Comparison of ENCODE assay signal across 8 mouse cellular contexts in the genomic region with DNA sequence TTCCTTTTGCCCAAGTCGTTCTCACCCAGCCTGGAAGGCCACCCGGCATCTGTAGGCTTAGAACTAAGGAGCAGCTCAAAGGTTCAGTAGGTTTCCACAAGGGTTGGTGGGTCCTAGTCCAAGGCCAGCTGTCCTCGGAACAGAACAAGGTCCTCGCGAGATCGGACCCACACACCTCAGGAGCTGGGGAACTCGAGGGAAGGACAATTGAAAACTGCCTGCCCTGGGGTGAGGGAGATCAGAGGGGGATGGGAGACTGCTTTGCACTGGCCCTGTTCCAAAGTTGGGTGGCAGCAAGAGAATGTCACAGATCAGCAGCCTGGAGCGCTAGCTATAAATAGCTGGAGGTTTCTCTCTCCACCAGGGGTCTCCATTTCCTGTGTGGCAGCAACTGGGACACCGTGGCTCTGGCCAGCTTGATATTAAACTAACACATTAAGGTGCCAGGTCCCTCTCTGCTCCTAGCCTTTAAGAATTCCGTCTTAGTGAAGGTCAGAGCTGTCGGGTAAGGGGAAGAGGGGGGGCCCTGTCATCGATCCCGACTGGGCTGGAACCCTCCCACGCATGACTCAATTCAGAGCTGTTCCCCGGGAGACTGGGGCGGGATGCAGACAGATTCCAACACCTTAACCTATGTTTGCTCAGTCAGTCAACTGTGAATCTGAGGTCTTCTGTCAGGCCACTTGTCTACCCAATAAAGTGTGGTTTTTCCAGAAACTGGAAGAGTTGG. TPM values are rescaled to one million over a fixed set of nuclear protein-coding genes. Genes with fewer than 3 reads are reported as not detected.
DNase-seq lines count a peak whose midpoint lies in the region; ATAC-seq and TF ChIP-seq lines count a peak whose summit lies in the region.

No protein-coding gene starts in this region.

- H3K36me3 ChIP-seq in E14TG2a.4 (ENCODE audit: insufficient read depth, low read length) = peaks cover 11% of the 10 kb centered on the region
- H3K36me3 ChIP-seq in embryonic facial prominence, embryonic 14.5 days (ENCODE audit: control insufficient read depth, insufficient read depth, low read length) = peaks cover 25% of the 10 kb centered on the region
- peaks cover 38% of the 10 kb centered on the region for H3K36me3 ChIP-seq in heart, embryonic 12.5 days
- peaks cover 10% of the 10 kb centered on the region; the same call in 1 of the 2 replicates for H3K36me3 ChIP-seq in kidney, postnatal 0 days (ENCODE audit: insufficient read depth, low read length)
- peaks cover 20% of the 10 kb centered on the region for H3K36me3 ChIP-seq in liver, embryonic 15.5 days (replicated peaks)
- peaks cover 57% of the 10 kb centered on the region for H3K36me3 ChIP-seq in neural tube, embryonic 13.5 days

- peak; percentile 79 for DNase-seq in adrenal gland, postnatal 25 days
- peak; percentile 89 for DNase-seq in embryonic facial prominence, embryonic 14.5 days (ENCODE audit: low spot score)
- peak; percentile 94 for DNase-seq in kidney, postnatal 0 days (ENCODE audit: low spot score)
- peak; percentile 42 to 55 for DNase-seq in thymus, postnatal 36 days

- WGBS in embryonic facial prominence, embryonic 14.5 days = 7% methylated on average over 16 of the region's 16 CpGs
- WGBS in heart, embryonic 12.5 days = 8% methylated on average over 16 of the region's 16 CpGs
- WGBS in kidney, postnatal 0 days = 4% methylated on average over 16 of the region's 16 CpGs
- WGBS in liver, embryonic 15.5 days (ENCODE audit: insufficient replicate concordance) = 15% methylated on average over 16 of the region's 16 CpGs
- whole genome bisulfite sequencing in neural tube, embryonic 13.5 days = 10% methylated on average over 16 of the region's 16 CpGs

- H3K27ac ChIP-seq in embryonic facial prominence, embryonic 14.5 days (replicated peaks; ENCODE audit: low read depth, low read length) = peak overlapping the region; percentile 28
- peak overlapping the region; percentile 94 for H3K27ac ChIP-seq in heart, embryonic 12.5 days (ENCODE audit: poor library complexity, severe bottlenecking)
- H3K27ac ChIP-seq in kidney, postnatal 0 days = peak overlapping the region; percentile 91
- peak overlapping the region; percentile 84 for H3K27ac ChIP-seq in liver, embryonic 15.5 days (replicated peaks)
- peak overlapping the region; percentile 64 for H3K27ac ChIP-seq in neural tube, embryonic 13.5 days (replicated peaks)

- peaks cover 68% of the 10 kb centered on the region for H3K4me1 ChIP-seq in E14TG2a.4 (replicated peaks; ENCODE audit: low read depth, low read length)
- peaks cover 12% of the 10 kb centered on the region for H3K4me1 ChIP-seq in embryonic facial prominence, embryonic 14.5 days (ENCODE audit: control insufficient read depth, insufficient read depth, low read length)
- H3K4me1 ChIP-seq in heart, embryonic 12.5 days (replicated peaks) = peaks cover 35% of the 10 kb centered on the region
- H3K4me1 ChIP-seq in kidney, postnatal 0 days (replicated peaks; ENCODE audit: insufficient read depth, low read length) = peaks cover 26% of the 10 kb centered on the region
- H3K4me1 ChIP-seq in liver, embryonic 15.5 days (replicated peaks) = peaks cover 44% of the 10 kb centered on the region
- peaks cover 39% of the 10 kb centered on the region for H3K4me1 ChIP-seq in neural tube, embryonic 13.5 days (replicated peaks)

- TF ChIP-seq CTCF in E14TG2a.4 (conservative IDR thresholded peaks at IDR 0.05; ENCODE audit: low read length) = no peak; the same call in 1 of the 2 replicates
- TF ChIP-seq CTCF in kidney, postnatal 0 days (IDR thresholded peaks at IDR 0.05; ENCODE audit: low read depth) = peak; percentile 82

- no peaks in the 10 kb centered on the region for H3K9me3 ChIP-seq in E14TG2a.4 (ENCODE audit: low read length)
- 0 out of 2 replicates have a peak, but pooled peaks cover 6% of the 10 kb centered on the region for H3K9me3 ChIP-seq in embryonic facial prominence, embryonic 14.5 days (ENCODE audit: control insufficient read depth, low read length)
- no peaks in the 10 kb centered on the region; the same call in 1 of the 2 replicates for H3K9me3 ChIP-seq in heart, embryonic 12.5 days (replicated peaks)
- no peaks in the 10 kb centered on the region for H3K9me3 ChIP-seq in kidney, postnatal 0 days (replicated peaks; ENCODE audit: low read length)
- peaks cover 3% of the 10 kb centered on the region; the same call in 1 of the 2 replicates for H3K9me3 ChIP-seq in liver, embryonic 15.5 days (replicated peaks)
- no peaks in the 10 kb centered on the region for H3K9me3 ChIP-seq in neural tube, embryonic 13.5 days

- peaks cover 8% of the 10 kb centered on the region; the same call in 1 of the 2 replicates for H3K27me3 ChIP-seq in E14TG2a.4 (ENCODE audit: insufficient read depth, low read length)
- no peaks in the 10 kb centered on the region for H3K27me3 ChIP-seq in embryonic facial prominence, embryonic 14.5 days (replicated peaks; ENCODE audit: control insufficient read depth, insufficient read depth, low read length)
- no peaks in the 10 kb centered on the region for H3K27me3 ChIP-seq in heart, embryonic 12.5 days (replicated peaks)
- no peaks in the 10 kb centered on the region for H3K27me3 ChIP-seq in kidney, postnatal 0 days (ENCODE audit: insufficient read depth, low read length)
- 0 out of 2 replicates have a peak, but pooled peaks cover 4% of the 10 kb centered on the region for H3K27me3 ChIP-seq in liver, embryonic 15.5 days
- H3K27me3 ChIP-seq in neural tube, embryonic 13.5 days = no peaks in the 10 kb centered on the region

- peak overlapping the region; percentile 61 for H3K4me3 ChIP-seq in E14TG2a.4 (replicated peaks; ENCODE audit: low read length)
- H3K4me3 ChIP-seq in embryonic facial prominence, embryonic 14.5 days (ENCODE audit: low read depth, low read length) = peak overlapping the region; percentile 98
- peak overlapping the region; percentile 98 for H3K4me3 ChIP-seq in heart, embryonic 12.5 days
- H3K4me3 ChIP-seq in kidney, postnatal 0 days (replicated peaks; ENCODE audit: low read depth, low read length) = no peak overlapping the region
- H3K4me3 ChIP-seq in liver, embryonic 15.5 days (replicated peaks) = peak overlapping the region; percentile 94
- H3K4me3 ChIP-seq in neural tube, embryonic 13.5 days = peak overlapping the region; percentile 98

- H3K9ac ChIP-seq in embryonic facial prominence, embryonic 14.5 days (ENCODE audit: low read depth, low read length) = peak overlapping the region; percentile 51; the same call in 1 of the 2 replicates
- peak overlapping the region; percentile 70 for H3K9ac ChIP-seq in heart, embryonic 12.5 days
- H3K9ac ChIP-seq in kidney, postnatal 0 days (ENCODE audit: low read depth, low read length) = peak overlapping the region; percentile 38; the same call in 1 of the 2 replicates
- H3K9ac ChIP-seq in liver, embryonic 15.5 days = peak overlapping the region; percentile 5; the same call in 1 of the 2 replicates
- peak overlapping the region; percentile 74 for H3K9ac ChIP-seq in neural tube, embryonic 13.5 days

- H3K4me2 ChIP-seq in embryonic facial prominence, embryonic 14.5 days (ENCODE audit: low read depth, low read length) = peak overlapping the region; percentile 63
- H3K4me2 ChIP-seq in heart, embryonic 12.5 days = peak overlapping the region; percentile 69
- peak overlapping the region; percentile 60 for H3K4me2 ChIP-seq in kidney, postnatal 0 days (ENCODE audit: low read length)
- peak overlapping the region; percentile 85 for H3K4me2 ChIP-seq in liver, embryonic 15.5 days
- H3K4me2 ChIP-seq in neural tube, embryonic 13.5 days = peak overlapping the region; percentile 58

- 0 out of 2 replicates have a peak, but pooled peaks have one; percentile 14 for ATAC-seq in embryonic facial prominence, embryonic 14.5 days (ENCODE audit: low read depth)
- peak; percentile 19 for ATAC-seq in heart, embryonic 12.5 days (ENCODE audit: insufficient number of reproducible peaks, low FRiP score)
- peak; percentile 47 for ATAC-seq in kidney, postnatal 0 days (replicated peaks; ENCODE audit: low FRiP score, low read depth)
- ATAC-seq in liver, embryonic 15.5 days (ENCODE audit: insufficient read depth) = peak; percentile 21
- ATAC-seq in neural tube, embryonic 13.5 days (ENCODE audit: low read depth) = peak; percentile 20

RNA-seq across cellular contexts. Expression of a gene that starts 1.0 kb away (rescaled TPM):
- total RNA-seq in adrenal gland, postnatal 25 days (2021) = 217 and 256 TPM in 2 replicates
- polyA plus RNA-seq in embryonic facial prominence, embryonic 14.5 days (2014; fragmentation: Nextera tagmentation; extraction: Ambion mirVana) = 176 and 180 TPM in 2 replicates
- polyA plus RNA-seq in heart, embryonic 12.5 days (2016; fragmentation: Nextera tagmentation; extraction: Ambion mirVana) = 168 and 170 TPM in 2 replicates
- 279 and 297 TPM in 2 replicates for polyA plus RNA-seq in kidney, postnatal 0 days (2015; fragmentation: Nextera tagmentation; extraction: Ambion mirVana)
- 67.5 and 74.7 TPM in 2 replicates for polyA plus RNA-seq in liver, embryonic 15.5 days (2015; fragmentation: Nextera tagmentation; extraction: Ambion mirVana)
- polyA plus RNA-seq in neural tube, embryonic 13.5 days (2015; fragmentation: Nextera tagmentation; extraction: Ambion mirVana) = 170 and 181 TPM in 2 replicates

RNA-seq across cellular contexts. Expression of a gene that starts 7.1 kb away (rescaled TPM):
- 639 and 861 TPM in 2 replicates for total RNA-seq in adrenal gland, postnatal 25 days (2021)
- polyA plus RNA-seq in embryonic facial prominence, embryonic 14.5 days (2014; fragmentation: Nextera tagmentation; extraction: Ambion mirVana) = 2.0 and 7.3 TPM in 2 replicates
- polyA plus RNA-seq in heart, embryonic 12.5 days (2016; fragmentation: Nextera tagmentation; extraction: Ambion mirVana) = 0.77 and 1.1 TPM in 2 replicates
- polyA plus RNA-seq in kidney, postnatal 0 days (2015; fragmentation: Nextera tagmentation; extraction: Ambion mirVana) = 46.1 and 54.1 TPM in 2 replicates
- polyA plus RNA-seq in liver, embryonic 15.5 days (2015; fragmentation: Nextera tagmentation; extraction: Ambion mirVana) = 26.7 and 33.3 TPM in 2 replicates
- polyA plus RNA-seq in neural tube, embryonic 13.5 days (2015; fragmentation: Nextera tagmentation; extraction: Ambion mirVana) = 1.6 and 1.8 TPM in 2 replicates

RNA-seq across cellular contexts. Expression of a gene that starts 19.2 kb away (rescaled TPM):
- 30.4 and 43.7 TPM in 2 replicates for total RNA-seq in adrenal gland, postnatal 25 days (2021)
- not detected in 2 replicates for polyA plus RNA-seq in embryonic facial prominence, embryonic 14.5 days (2014; fragmentation: Nextera tagmentation; extraction: Ambion mirVana)
- polyA plus RNA-seq in heart, embryonic 12.5 days (2016; fragmentation: Nextera tagmentation; extraction: Ambion mirVana) = not detected in 2 replicates
- not detected in 2 replicates for polyA plus RNA-seq in kidney, postnatal 0 days (2015; fragmentation: Nextera tagmentation; extraction: Ambion mirVana)
- polyA plus RNA-seq in liver, embryonic 15.5 days (2015; fragmentation: Nextera tagmentation; extraction: Ambion mirVana) = not detected in 2 replicates
- not detected in 2 replicates for polyA plus RNA-seq in neural tube, embryonic 13.5 days (2015; fragmentation: Nextera tagmentation; extraction: Ambion mirVana)

RNA-seq across cellular contexts. Expression of a gene that starts 22.5 kb away (rescaled TPM):
- 51.9 and 63.6 TPM in 2 replicates for total RNA-seq in adrenal gland, postnatal 25 days (2021)
- polyA plus RNA-seq in embryonic facial prominence, embryonic 14.5 days (2014; fragmentation: Nextera tagmentation; extraction: Ambion mirVana) = 27.9 and 35.6 TPM in 2 replicates
- polyA plus RNA-seq in heart, embryonic 12.5 days (2016; fragmentation: Nextera tagmentation; extraction: Ambion mirVana) = 25.5 and 29.3 TPM in 2 replicates
- 44.2 and 46.5 TPM in 2 replicates for polyA plus RNA-seq in kidney, postnatal 0 days (2015; fragmentation: Nextera tagmentation; extraction: Ambion mirVana)
- 5.3 and 5.7 TPM in 2 replicates for polyA plus RNA-seq in liver, embryonic 15.5 days (2015; fragmentation: Nextera tagmentation; extraction: Ambion mirVana)
- 117 and 134 TPM in 2 replicates for polyA plus RNA-seq in neural tube, embryonic 13.5 days (2015; fragmentation: Nextera tagmentation; extraction: Ambion mirVana)

RNA-seq across cellular contexts. Expression of a gene that starts 48.2 kb away (rescaled TPM):
- total RNA-seq in adrenal gland, postnatal 25 days (2021) = 47.5 and 61.7 TPM in 2 replicates
- polyA plus RNA-seq in embryonic facial prominence, embryonic 14.5 days (2014; fragmentation: Nextera tagmentation; extraction: Ambion mirVana) = 70.3 and 81.1 TPM in 2 replicates
- 53.9 and 55.4 TPM in 2 replicates for polyA plus RNA-seq in heart, embryonic 12.5 days (2016; fragmentation: Nextera tagmentation; extraction: Ambion mirVana)
- polyA plus RNA-seq in kidney, postnatal 0 days (2015; fragmentation: Nextera tagmentation; extraction: Ambion mirVana) = 60.8 and 63.2 TPM in 2 replicates
- 8.1 and 9.5 TPM in 2 replicates for polyA plus RNA-seq in liver, embryonic 15.5 days (2015; fragmentation: Nextera tagmentation; extraction: Ambion mirVana)
- 77.2 and 77.6 TPM in 2 replicates for polyA plus RNA-seq in neural tube, embryonic 13.5 days (2015; fragmentation: Nextera tagmentation; extraction: Ambion mirVana)

Comparison
In these comparisons a context has a peak if more than half of its experiments do, and no peak if none do; other contexts are left out.
1. H3K27ac ChIP-seq: peak in every context shown above with its lines; median percentile 94 in heart, embryonic 12.5 days; 91 in kidney, postnatal 0 days; 84 in liver, embryonic 15.5 days; 64 in neural tube, embryonic 13.5 days; 28 in embryonic facial prominence, embryonic 14.5 days.
2. H3K9ac ChIP-seq: peak in every context shown above with its lines; median percentile 74 in neural tube, embryonic 13.5 days; 70 in heart, embryonic 12.5 days; 51 in embryonic facial prominence, embryonic 14.5 days; 38 in kidney, postnatal 0 days; 5 in liver, embryonic 15.5 days.